Mouse (Mus musculus) intestine, postnatal 0 days (tissue): ENCODE data around the gene Peak1. TPM values are rescaled to one million over a fixed set of nuclear protein-coding genes. Genes with fewer than 3 reads are reported as not detected.

ENCODE experiments used
- ATAC-seq: fragments of 200-750 bp; cut with Nextera tagmentation; 2 replicates; pipeline ENCODE4 v1.8.0; 2017; ENCODE audit warnings: mild to moderate bottlenecking, moderate TSS enrichment, moderate library complexity
- H3K27ac ChIP-seq: fragments of 300-500 bp; sonication (generic); 2 replicates; pipeline ENCODE4 v1.5.1; 2014; ENCODE audit warnings: mild to moderate bottlenecking, low read depth, low read length, moderate library complexity
- H3K27me3 ChIP-seq: fragments of 300-500 bp; sonication (generic); replicated peaks from 2 replicates; pipeline ENCODE4 v1.6.1; 2014; ENCODE audit warnings: low read length, mixed read lengths; ENCODE audit not compliant: control insufficient read depth, insufficient read depth
- H3K36me3 ChIP-seq: fragments of 300-500 bp; sonication (generic); 2 replicates; pipeline ENCODE4 v1.6.1; 2014; ENCODE audit warnings: mild to moderate bottlenecking, moderate library complexity; ENCODE audit not compliant: control insufficient read depth, insufficient read depth
- H3K4me1 ChIP-seq: fragments of 300-500 bp; sonication (generic); replicated peaks from 2 replicates; pipeline ENCODE4 v1.6.1; 2014; ENCODE audit warnings: antibody characterized with exemption, low read length, mixed read lengths; ENCODE audit not compliant: control insufficient read depth, insufficient read depth
- H3K4me2 ChIP-seq: fragments of 300-500 bp; sonication (generic); replicated peaks from 2 replicates; pipeline ENCODE4 v1.6.1; 2014; ENCODE audit warnings: low read depth, mild to moderate bottlenecking, moderate library complexity
- H3K4me3 ChIP-seq: fragments of 300-500 bp; sonication (generic); 2 replicates; pipeline ENCODE4 v1.5.1; 2014; ENCODE audit warnings: low read depth, low read length
- H3K9ac ChIP-seq: fragments of 300-500 bp; sonication (generic); 2 replicates; pipeline ENCODE4 v1.6.1; 2014; ENCODE audit warnings: mild to moderate bottlenecking, low read depth, low read length
- H3K9me3 ChIP-seq: fragments of 300-500 bp; sonication (generic); 2 replicates; pipeline ENCODE4 v1.6.1; 2016; ENCODE audit warnings: mixed run types; ENCODE audit not compliant: control insufficient read depth
- CTCF ChIP-seq: sonication (generic); IDR thresholded peaks from 2 replicates; pipeline ENCODE4 v1.5.1; 2016; ENCODE audit warnings: low read depth, mild to moderate bottlenecking, control low read depth, antibody characterized with exemption, moderate library complexity
- WGBS: fragments of 180-500 bp; shearing (Covaris S2); extraction: QIAGEN DNeasy Blood & Tissue Kit; methylation state at CpG from one replicate; pipeline ENCODE4 v1.1.7; 2014; 5-methylcytosine and 5-hydroxymethylcytosine counted together
- polyA plus RNA-seq: library from polyadenylated mRNA; unstranded; fragments of >200 nt; fragmentation: Nextera tagmentation; extraction: Ambion mirVana; gene quantifications from 2 replicates; pipeline ENCODE4 v1.2.1, GENCODE M21; 2015

The Peak1 gene
- polyA plus RNA-seq, 1 experiment from 2014 or later = 5.9 TPM

- H3K36me3 ChIP-seq = no peaks in the 10 kb centered on the region
- no peaks in the 10 kb centered on the region for H3K4me1 ChIP-seq
- H3K4me2 ChIP-seq = no peak overlapping the region
- H3K27ac ChIP-seq = no peak overlapping the region
- no peak overlapping the region for H3K4me3 ChIP-seq
- TF ChIP-seq CTCF = no peak
- ATAC-seq = no peak
- H3K9me3 ChIP-seq = no peaks in the 10 kb centered on the region
- H3K9ac ChIP-seq = no peak overlapping the region
- no peaks in the 10 kb centered on the region for H3K27me3 ChIP-seq
- 78% methylated on average over 5 of the region's 5 CpGs for WGBS
These were observed 18.1 kb upstream of the Peak1 start for GRCm38 (mm10) chr9:56435821-56436526.

- Histone ChIP-seq H3K9ac (no peak overlapping the region), H3K9me3 (no peaks in the 10 kb centered on the region), H3K4me1 (no peaks in the 10 kb centered on the region), H3K27me3 (no peaks in the 10 kb centered on the region), H3K36me3 (no peaks in the 10 kb centered on the region; the same call in 1 of the 2 replicates), H3K4me3 (no peak overlapping the region), H3K27ac (no peak overlapping the region), H3K4me2 (no peak overlapping the region)
- TF ChIP-seq CTCF = no peak
- no peak for ATAC-seq
- WGBS = 73% methylated on average over 4 of the region's 4 CpGs
These were observed 7.0 kb upstream of the Peak1 start for GRCm38 (mm10) chr9:56424861-56425260.

- no peak for ATAC-seq
- TF ChIP-seq CTCF = no peak
- Histone ChIP-seq H3K4me2 (no peak overlapping the region), H3K9me3 (no peaks in the 10 kb centered on the region), H3K36me3 (no peaks in the 10 kb centered on the region; the same call in 1 of the 2 replicates), H3K9ac (no peak overlapping the region), H3K4me3 (no peak overlapping the region), H3K4me1 (no peaks in the 10 kb centered on the region), H3K27me3 (no peaks in the 10 kb centered on the region), H3K27ac (no peak overlapping the region)
- WGBS = 72% methylated on average over 5 of the region's 5 CpGs
These were observed 4.1 kb upstream of the Peak1 start for GRCm38 (mm10) chr9:56421991-56422390.

- no peak for TF ChIP-seq CTCF
- H3K9me3 ChIP-seq = no peaks in the 10 kb centered on the region
- no peaks in the 10 kb centered on the region for H3K4me1 ChIP-seq
- H3K27ac ChIP-seq = no peak overlapping the region
- H3K4me2 ChIP-seq = no peak overlapping the region
- no peaks in the 10 kb centered on the region; the same call in 1 of the 2 replicates for H3K36me3 ChIP-seq
- WGBS = 79% methylated on average over 9 of the region's 9 CpGs
- H3K9ac ChIP-seq = no peak overlapping the region
- H3K27me3 ChIP-seq = no peaks in the 10 kb centered on the region
- no peak for ATAC-seq
- H3K4me3 ChIP-seq = no peak overlapping the region
These were observed 3.2 kb upstream of the Peak1 start for GRCm38 (mm10) chr9:56420892-56421601.

GRCm38 (mm10) chr9:56420236-56420635 is 2.4 kb upstream of the Peak1 start:
- WGBS = 87% methylated on average over 1 of the region's 1 CpGs
- TF ChIP-seq CTCF = no peak
- ATAC-seq = no peak
- Histone ChIP-seq H3K9ac (no peak overlapping the region), H3K4me3 (no peak overlapping the region), H3K36me3 (no peaks in the 10 kb centered on the region; the same call in 1 of the 2 replicates), H3K27ac (no peak overlapping the region), H3K27me3 (no peaks in the 10 kb centered on the region), H3K9me3 (no peaks in the 10 kb centered on the region), H3K4me1 (no peaks in the 10 kb centered on the region), H3K4me2 (no peak overlapping the region)

GRCm38 (mm10) chr9:56418738-56419239 is 922 bp upstream of the Peak1 start:
- WGBS = 0% methylated on average over 11 of the region's 11 CpGs
- no peak for TF ChIP-seq CTCF
- peak overlapping the region; percentile 71 for H3K27ac ChIP-seq

More at GRCm38 (mm10) chr9:56418738-56419239, 922 bp upstream of the Peak1 start:
- ATAC-seq = peak; percentile 11; the same call in 1 of the 2 replicates
- H3K9me3 ChIP-seq = no peaks in the 10 kb centered on the region
- H3K27me3 ChIP-seq = no peaks in the 10 kb centered on the region
- H3K4me1 ChIP-seq = no peaks in the 10 kb centered on the region
- peak overlapping the region; percentile 83 for H3K4me2 ChIP-seq
- no peaks in the 10 kb centered on the region for H3K36me3 ChIP-seq
- peak overlapping the region; percentile 52 for H3K9ac ChIP-seq
- peak overlapping the region; percentile 90 for H3K4me3 ChIP-seq
